Mouse (Mus musculus) stomach, embryonic 16.5 days (tissue): ENCODE data around the gene Rpl23. TPM values are rescaled to one million over a fixed set of nuclear protein-coding genes. Genes with fewer than 3 reads are reported as not detected.
"Not testable (repeated sequence)": the region's sequence is repeated elsewhere in the genome, so short reads cannot be mapped to it uniquely, and the experiment has no call there.

Experiments
- ATAC-seq: fragments of 200-750 bp; cut with Nextera tagmentation; 2 replicates; pipeline ENCODE4 v1.8.0; 2017; ENCODE audit warnings: moderate number of reproducible peaks, moderate TSS enrichment; ENCODE audit not compliant: insufficient read depth, low FRiP score
- H3K27ac ChIP-seq: fragments of 300-500 bp; sonication (generic); 2 replicates; pipeline ENCODE4 v1.5.1; 2014; ENCODE audit warnings: low read length
- H3K27me3 ChIP-seq: fragments of 300-500 bp; sonication (generic); 2 replicates; pipeline ENCODE4 v1.6.1; 2014; ENCODE audit warnings: low read length, control low read depth, mixed read lengths; ENCODE audit not compliant: control insufficient read depth, insufficient read depth
- H3K36me3 ChIP-seq: fragments of 300-500 bp; sonication (generic); 2 replicates; pipeline ENCODE4 v1.6.1; 2014; ENCODE audit warnings: low read length; ENCODE audit not compliant: control insufficient read depth, insufficient read depth
- H3K4me1 ChIP-seq: fragments of 300-500 bp; sonication (generic); 2 replicates; pipeline ENCODE4 v1.6.1; 2014; ENCODE audit warnings: low read length, control low read depth, mixed read lengths; ENCODE audit not compliant: control insufficient read depth, insufficient read depth
- H3K4me2 ChIP-seq: fragments of 300-500 bp; sonication (generic); 2 replicates; pipeline ENCODE4 v1.6.1; 2014; ENCODE audit warnings: low read depth, low read length, mixed read lengths
- H3K4me3 ChIP-seq: fragments of 300-500 bp; sonication (generic); replicated peaks from 2 replicates; pipeline ENCODE4 v1.5.1; 2014; ENCODE audit warnings: mild to moderate bottlenecking, low read length
- H3K9ac ChIP-seq: fragments of 300-500 bp; sonication (generic); 2 replicates; pipeline ENCODE4 v1.6.1; 2014; ENCODE audit warnings: low read length
- H3K9me3 ChIP-seq: fragments of 300-500 bp; sonication (generic); replicated peaks from 2 replicates; pipeline ENCODE4 v1.6.1; 2016; ENCODE audit warnings: low read length, control low read depth; ENCODE audit not compliant: control insufficient read depth
- whole genome bisulfite sequencing: fragments of 180-500 bp; shearing (Covaris S2); extraction: QIAGEN DNeasy Blood & Tissue Kit; methylation state at CpG from one replicate; pipeline ENCODE4 v1.1.7; 2014; 5-methylcytosine and 5-hydroxymethylcytosine counted together
- microRNA-seq: library from miRNA; unstranded; fragments of <30 nt; microRNA quantifications from one replicate; pipeline ENCODE4, GENCODE M21; 2016
- polyA plus RNA-seq: library from polyadenylated mRNA; unstranded; fragments of >200 nt; fragmentation: Nextera tagmentation; extraction: Ambion mirVana; gene quantifications from 2 replicates; pipeline ENCODE4 v1.2.1, GENCODE M21; 2015

Gene Rpl23
- polyA plus RNA-seq, 1 experiment from 2014 or later, result 586 TPM

DNA sequence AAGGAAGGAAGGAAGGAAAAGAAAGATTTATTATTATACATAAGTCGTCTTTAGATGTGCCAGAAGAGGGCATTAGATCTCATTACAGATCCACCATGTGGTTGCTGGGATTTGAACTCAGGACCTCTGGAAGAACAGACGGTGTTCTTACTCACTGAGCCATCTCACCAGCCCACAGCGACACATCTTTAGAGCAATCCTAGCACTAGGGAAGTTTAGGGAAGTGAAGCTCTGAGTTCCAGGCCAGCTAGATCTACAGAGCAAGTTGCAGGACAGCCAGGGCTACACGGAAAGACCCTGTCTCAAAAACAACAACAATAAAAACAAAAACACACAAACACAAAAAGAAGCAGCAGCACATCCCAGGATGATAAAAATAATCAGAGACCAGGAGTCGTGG, 47.4 kb downstream of the Rpl23 start:
- not testable (repeated sequence) for H3K9me3 ChIP-seq, H3K4me2 ChIP-seq, H3K27me3 ChIP-seq, H3K9ac ChIP-seq, H3K4me3 ChIP-seq, H3K4me1 ChIP-seq, ATAC-seq, H3K36me3 ChIP-seq, H3K27ac ChIP-seq
- whole genome bisulfite sequencing, result 83% methylated on average over 5 of the region's 5 CpGs

DNA sequence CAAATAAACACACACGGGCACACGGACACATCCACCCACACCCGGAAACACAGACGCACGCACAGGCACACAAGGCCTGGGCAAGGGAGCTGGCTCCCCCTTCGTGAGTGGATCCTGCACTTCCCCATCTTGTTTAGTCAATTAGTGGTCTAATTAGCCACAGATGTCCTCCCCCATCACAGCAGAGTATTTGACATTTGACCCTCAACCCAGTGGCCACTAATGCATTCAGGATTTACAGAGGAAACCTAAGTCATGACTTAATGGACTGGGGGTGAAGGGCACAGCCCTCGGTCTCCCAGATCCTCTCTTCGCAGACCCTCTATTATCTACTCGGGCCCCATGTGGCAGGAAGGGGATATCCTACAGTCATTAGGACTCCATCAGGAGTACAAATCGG, 48.5 kb downstream of the Rpl23 start:
- Histone ChIP-seq H3K4me1 (peaks cover 8% of the 10 kb centered on the region; the same call in 1 of the 2 replicates), H3K36me3 (no peaks in the 10 kb centered on the region), H3K4me2 (no peak overlapping the region), H3K9me3 (no peaks in the 10 kb centered on the region), H3K4me3 (no peak overlapping the region), H3K27me3 (no peaks in the 10 kb centered on the region), H3K9ac (no peak overlapping the region), H3K27ac (no peak overlapping the region; the same call in 1 of the 2 replicates)
- 36% methylated on average over 10 of the region's 10 CpGs for WGBS
- ATAC-seq, result no peak

DNA sequence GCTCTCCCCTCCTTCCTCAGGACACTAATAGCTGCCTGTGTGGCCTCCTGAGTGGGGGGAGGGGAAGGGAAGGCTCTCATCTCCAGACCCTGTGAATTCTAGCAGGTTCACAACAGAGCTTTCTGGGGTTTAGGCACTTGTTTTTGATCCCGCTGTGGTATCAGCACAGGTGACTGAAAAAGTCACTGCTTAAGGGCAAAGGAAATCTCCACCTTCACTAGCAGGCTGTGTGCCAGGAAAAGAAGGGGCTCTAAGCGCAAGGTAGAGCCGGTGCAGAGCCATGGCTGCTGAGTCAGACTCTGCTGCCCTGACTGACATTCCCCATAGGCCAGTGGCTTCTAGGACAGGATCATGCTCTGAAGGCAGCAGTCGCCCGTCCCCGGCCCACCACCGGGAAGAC, 53.5 kb downstream of the Rpl23 start:
- ATAC-seq, result no peak
- no peaks in the 10 kb centered on the region for H3K4me1 ChIP-seq
- no peak overlapping the region for H3K4me3 ChIP-seq
- 81% methylated on average over 7 of the region's 7 CpGs for WGBS
- no peak overlapping the region for H3K9ac ChIP-seq
- no peak overlapping the region for H3K4me2 ChIP-seq
- no peaks in the 10 kb centered on the region for H3K9me3 ChIP-seq
- peaks cover 10% of the 10 kb centered on the region for H3K36me3 ChIP-seq
- no peaks in the 10 kb centered on the region for H3K27me3 ChIP-seq
- no peak overlapping the region for H3K27ac ChIP-seq

DNA sequence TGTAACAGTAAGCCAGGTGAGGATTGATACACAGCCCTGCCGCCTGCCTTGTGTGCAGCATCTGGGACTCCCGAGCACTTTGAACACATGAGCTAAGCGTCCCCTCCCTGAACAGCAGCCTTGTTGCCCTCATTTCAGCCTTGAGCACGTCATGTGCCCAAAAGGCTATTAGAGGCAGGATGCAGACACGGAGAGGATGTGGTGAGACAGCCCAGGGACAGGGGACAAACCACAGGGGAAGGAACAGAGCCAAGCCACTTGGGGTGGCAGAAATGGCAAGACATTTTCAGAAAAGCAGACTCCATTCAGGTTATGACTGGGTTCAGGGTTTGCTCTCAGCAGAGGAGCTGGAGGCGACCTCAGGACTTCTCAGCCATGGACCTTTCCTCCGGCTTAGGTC, 53.9 kb downstream of the Rpl23 start:
- H3K27ac ChIP-seq, result no peak overlapping the region
- H3K4me1 ChIP-seq, result no peaks in the 10 kb centered on the region
- peaks cover 10% of the 10 kb centered on the region for H3K36me3 ChIP-seq
- 69% methylated on average over 7 of the region's 7 CpGs for WGBS
- H3K9ac ChIP-seq, result no peak overlapping the region; the same call in 1 of the 2 replicates
- H3K4me2 ChIP-seq, result no peak overlapping the region
- no peak for ATAC-seq
- no peaks in the 10 kb centered on the region for H3K27me3 ChIP-seq
- no peak overlapping the region for H3K4me3 ChIP-seq
- no peaks in the 10 kb centered on the region for H3K9me3 ChIP-seq

Small RNA genes lying within 50 kb of the gene (microRNA-seq; reads per million reads assigned to microRNA genes)
- gene Mir8102, result not detected

Other genes starting within 250 kb of the Rpl23 start
- gene Srcin1, start 206.3 kb downstream of the Rpl23 start, polyA plus RNA-seq, result 0.36 and 0.39 TPM in 2 replicates
- gene Epop, start 152.7 kb downstream of the Rpl23 start, polyA plus RNA-seq, result 0.41 and 0.77 TPM in 2 replicates
- gene Mllt6, start 119.0 kb downstream of the Rpl23 start, polyA plus RNA-seq, result 1.9 and 2.5 TPM in 2 replicates
- gene Cisd3, start 96.6 kb downstream of the Rpl23 start, polyA plus RNA-seq, result 34.2 and 35.1 TPM in 2 replicates
- 8.9 and 9.4 TPM in 2 replicates for gene Pcgf2, start 81.9 kb downstream of the Rpl23 start, polyA plus RNA-seq
- 363 and 373 TPM in 2 replicates for gene Psmb3, start 79.0 kb downstream of the Rpl23 start, polyA plus RNA-seq
- 1.2 and 1.4 TPM in 2 replicates for gene Pip4k2b, start 37.7 kb downstream of the Rpl23 start, polyA plus RNA-seq
- gene Cwc25, start 15.9 kb downstream of the Rpl23 start, polyA plus RNA-seq, result 15.0 and 16.3 TPM in 2 replicates
- not detected in 2 replicates for gene 1700001P01Rik, start 6.5 kb downstream of the Rpl23 start, polyA plus RNA-seq
- 130 and 143 TPM in 2 replicates for gene Lasp1, start 16.6 kb upstream of the Rpl23 start, polyA plus RNA-seq
- gene B230217C12Rik, start 58.3 kb upstream of the Rpl23 start, polyA plus RNA-seq, result 3.7 and 3.8 TPM in 2 replicates
- gene Fbxo47, start 101.7 kb upstream of the Rpl23 start, polyA plus RNA-seq, result 0.35 and 0.74 TPM in 2 replicates
- 0.72 and 1.0 TPM in 2 replicates for gene Plxdc1, start 204.0 kb upstream of the Rpl23 start, polyA plus RNA-seq
- 10.5 and 11.8 TPM in 2 replicates for gene Arl5c, start 213.7 kb upstream of the Rpl23 start, polyA plus RNA-seq
- gene Cacnb1, start 240.6 kb upstream of the Rpl23 start, polyA plus RNA-seq, result 7.0 and 12.1 TPM in 2 replicates
- gene Rpl19, start 244.3 kb upstream of the Rpl23 start, polyA plus RNA-seq, result 825 and 942 TPM in 2 replicates